Comparison of ENCODE assay signal across 13 mouse cellular contexts in the genomic region with DNA sequence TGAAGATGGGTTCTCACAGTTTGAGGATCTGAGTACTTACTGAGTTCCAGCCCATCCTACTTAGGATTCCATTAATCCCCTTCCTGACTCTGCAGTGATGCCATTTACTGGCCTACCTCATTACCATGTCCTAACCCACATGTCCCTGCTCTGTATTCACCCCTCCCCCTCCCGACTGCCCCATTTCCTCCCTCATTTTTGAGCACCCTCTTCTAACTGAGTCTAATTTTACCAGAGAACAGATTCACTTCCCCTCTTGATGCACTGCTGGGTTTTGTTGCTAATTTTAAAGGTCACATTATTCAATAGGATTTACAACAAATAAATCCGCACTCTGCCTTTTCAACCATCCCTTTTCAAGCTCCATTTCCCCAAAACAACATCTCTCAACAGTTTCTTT.
DNase-seq lines count a peak whose midpoint lies in the region; ATAC-seq lines count a peak whose summit lies in the region.
"Had no signal": no experiment of that assay in that cellular context is flagged by ENCODE, and none has a peak within 500 bp of the region (broad histone marks: within the 10 kb centered on the region; RNA-seq: fewer than 3 reads in every experiment).

No protein-coding gene starts in this region.

- ATAC-seq in neutrophil, adult 5-6 weeks (ENCODE audit: extremely low read depth, insufficient number of reproducible peaks, low FRiP score, poor library complexity, severe bottlenecking) = peak; percentile 87
- ATAC-seq in forebrain, embryonic 16.5 days = no peak

- no peaks in the 10 kb centered on the region for H3K27me3 ChIP-seq in forebrain, embryonic 16.5 days (replicated peaks; ENCODE audit: control insufficient read depth, insufficient read depth, low read length)
- H3K27me3 ChIP-seq: hindbrain, embryonic 13.5 days; limb, embryonic 15.5 days had no signal

- WGBS in forebrain, embryonic 16.5 days = 60% methylated on average over 2 of the region's 2 CpGs

- H3K9ac ChIP-seq in forebrain, embryonic 16.5 days (replicated peaks; ENCODE audit: low read depth, low read length) = no peak overlapping the region
- H3K9ac ChIP-seq: hindbrain, embryonic 13.5 days; limb, embryonic 15.5 days had no signal

- H3K4me1 ChIP-seq in forebrain, embryonic 16.5 days (replicated peaks; ENCODE audit: control insufficient read depth, insufficient read depth, low read length) = no peaks in the 10 kb centered on the region
- H3K4me1 ChIP-seq: hindbrain, embryonic 13.5 days had no signal

- no peak overlapping the region for H3K27ac ChIP-seq in forebrain, embryonic 16.5 days (ENCODE audit: low read length)
- H3K27ac ChIP-seq: forebrain, embryonic 10.5 days; hindbrain, embryonic 13.5 days; limb, embryonic 15.5 days had no signal

- no peak overlapping the region for H3K4me3 ChIP-seq in forebrain, embryonic 16.5 days (replicated peaks; ENCODE audit: low read length)
- H3K4me3 ChIP-seq: forebrain, embryonic 10.5 days; hindbrain, embryonic 13.5 days; limb, embryonic 15.5 days; myocyte had no signal

- H3K36me3 ChIP-seq in forebrain, embryonic 16.5 days (ENCODE audit: control insufficient read depth, insufficient read depth) = no peaks in the 10 kb centered on the region
- H3K36me3 ChIP-seq: forebrain, embryonic 10.5 days; hindbrain, embryonic 13.5 days; limb, embryonic 15.5 days had no signal

- DNase-seq in kidney, postnatal 14 days = peak; percentile 25
- DNase-seq in kidney, adult 18-20 months = no peak
- DNase-seq in right cerebral cortex, postnatal 14 days = peak; percentile 24
- no peak for DNase-seq in right cerebral cortex, postnatal 25 days
- DNase-seq in heart, adult 8-10 months (ENCODE audit: low spot score) = no peak
- DNase-seq: cerebellum, postnatal 14 days; gastrocnemius, postnatal 10 days had no signal

- no peak overlapping the region for H3K4me2 ChIP-seq in forebrain, embryonic 16.5 days (ENCODE audit: low read length)
- H3K4me2 ChIP-seq: hindbrain, embryonic 13.5 days; limb, embryonic 15.5 days had no signal

- H3K9me3 ChIP-seq in forebrain, embryonic 16.5 days (ENCODE audit: control insufficient read depth, low read length) = no peaks in the 10 kb centered on the region
- H3K9me3 ChIP-seq: forebrain, embryonic 10.5 days; hindbrain, embryonic 13.5 days; limb, embryonic 15.5 days had no signal

Comparison
In these comparisons a context has a peak if more than half of its experiments do, and no peak if none do; other contexts are left out.
1. DNase-seq: peak in kidney, postnatal 14 days (single experiment) and right cerebral cortex, postnatal 14 days (single experiment); none in kidney, adult 18-20 months (single experiment), right cerebral cortex, postnatal 25 days (single experiment) and heart, adult 8-10 months (single experiment).